Mouse (Mus musculus): ENCODE data around the gene Bcl11b.

DNA sequence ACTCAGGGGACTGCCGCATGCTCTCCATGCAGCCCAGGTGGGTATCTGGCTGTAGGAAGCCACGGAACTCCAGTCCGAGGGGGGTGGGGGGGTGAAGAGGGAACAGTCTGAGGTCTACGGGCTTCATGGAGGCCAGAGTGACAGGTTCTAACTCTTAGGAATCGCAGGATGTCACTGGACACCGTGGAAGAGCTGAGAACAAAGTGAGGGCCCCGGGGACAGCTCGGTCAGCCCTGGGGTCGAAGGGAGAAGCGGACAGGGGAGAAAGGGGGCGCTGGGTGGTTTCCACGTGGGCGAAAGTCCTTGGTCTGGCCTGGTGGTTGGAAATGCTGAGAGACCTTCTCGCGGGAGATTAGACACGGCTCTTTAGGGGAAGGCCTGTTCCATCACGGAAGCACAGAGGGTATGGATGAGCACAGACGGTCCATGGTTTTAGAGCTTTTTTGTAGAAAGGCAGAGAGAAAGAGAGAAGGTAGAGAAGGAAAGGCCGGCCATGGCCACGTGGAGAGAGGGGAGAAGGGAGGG lies 133.8 kb downstream of the Bcl11b start:
- TF ChIP-seq POLR2A (IDR thresholded peaks at IDR 0.05; ENCODE audit: insufficient read depth, low read depth, low read length), result no peak
- no peak for TF ChIP-seq CTCF (IDR thresholded peaks at IDR 0.05)
- TF ChIP-seq EP300 (IDR thresholded peaks at IDR 0.05; ENCODE audit: insufficient read depth, low read depth, low read length), result no peak
